18 mouse cellular contexts compared by ENCODE assay signal in genomic region chr3:100494912-100495311, GRCm38 (mm10).
"Had no signal": no experiment of that assay in that cellular context is flagged by ENCODE, and none has a peak within 500 bp of the region (broad histone marks: within the 10 kb centered on the region; RNA-seq: fewer than 3 reads in every experiment).

No protein-coding gene starts in this region.

- H3K4me3 ChIP-seq: layer of hippocampus, adult 2 months; limb, embryonic 12.5 days; limb, embryonic 15.5 days; neural tube, embryonic 12.5 days; neural tube, embryonic 15.5 days had no signal

- DNase-seq: kidney, adult 18-20 months; kidney, adult 9 months; kidney, postnatal 14 days; kidney, postnatal 4 days; layer of hippocampus, adult 9-11 months; left cerebral cortex, postnatal 4 days; midbrain, embryonic 14.5 days; right cerebral cortex, postnatal 14 days; right cerebral cortex, postnatal 4 days; thymus, adult 18-20 months; thymus, postnatal 36 days had no signal

- H3K27me3 ChIP-seq: limb, embryonic 15.5 days; neural tube, embryonic 12.5 days had no signal

- H3K36me3 ChIP-seq: limb, embryonic 12.5 days; limb, embryonic 15.5 days; neural tube, embryonic 12.5 days; neural tube, embryonic 15.5 days had no signal

- H3K27ac ChIP-seq: layer of hippocampus, adult 2 months; limb, embryonic 12.5 days; limb, embryonic 15.5 days; liver, embryonic 14.5 days; neural tube, embryonic 12.5 days; neural tube, embryonic 15.5 days; stomach, postnatal 0 days had no signal
